Mouse (Mus musculus) G1E (cell line): ENCODE measurements at regions not wholly inside any gene's neighbourhood (a gene's known extent, or its start where the extent isn't known, plus 50 kb on each side); places are given as distances from the start of the nearest gene placed in this dataset.

ENCODE experiments used
- ATAC-seq: 2 replicates; pipeline ENCODE4 v1.8.0; 2016; ENCODE audit warnings: mild to moderate bottlenecking; ENCODE audit not compliant: insufficient number of reproducible peaks, poor library complexity, low FRiP score, severe bottlenecking; ENCODE audit errors: extremely low read depth
- DNase-seq: peaks from one replicate; pipeline ENCODE4 v3.0.0; 2012; ENCODE audit warnings: low spot score
- H3K27me3 ChIP-seq: 2 replicates; pipeline ENCODE4 v1.6.1; 2012; ENCODE audit warnings: mild to moderate bottlenecking, low read length, inconsistent platforms; ENCODE audit not compliant: insufficient read depth
- H3K36me3 ChIP-seq: replicated peaks from 2 replicates; pipeline ENCODE3; 2012; ENCODE audit warnings: mild to moderate bottlenecking, inconsistent platforms
- H3K4me1 ChIP-seq: 2 replicates; pipeline ENCODE4 v1.6.1; 2012; ENCODE audit warnings: low read depth, low read length, inconsistent platforms, mixed read lengths; ENCODE audit not compliant: insufficient read depth
- H3K4me3 ChIP-seq: 2 replicates; pipeline ENCODE4 v1.5.1; 2012; ENCODE audit warnings: low read depth, mild to moderate bottlenecking, inconsistent platforms, low read length, moderate library complexity, mixed read lengths
- H3K9me3 ChIP-seq: replicated peaks from 2 replicates; pipeline ENCODE4 v1.6.1; 2012; ENCODE audit warnings: inconsistent platforms
- CTCF ChIP-seq: IDR thresholded peaks from 2 replicates; pipeline ENCODE4 v1.5.1; 2012; ENCODE audit warnings: low read depth, low read length, inconsistent platforms, mixed read lengths
- GATA1 ChIP-seq: IDR thresholded peaks from 2 replicates; pipeline ENCODE4 v1.6.1; 2012; ENCODE audit warnings: borderline replicate concordance, low read length, inconsistent platforms, mixed read lengths
- GATA2 ChIP-seq: IDR thresholded peaks from 2 replicates; pipeline ENCODE4 v1.6.1; 2012; ENCODE audit warnings: low read depth, low read length, inconsistent platforms, borderline replicate concordance
- POLR2AphosphoS5 ChIP-seq: IDR thresholded peaks from 2 replicates; pipeline ENCODE4 v1.6.1; 2012; ENCODE audit warnings: low read depth, low read length, inconsistent platforms; ENCODE audit not compliant: insufficient replicate concordance
- TAL1 ChIP-seq: conservative IDR thresholded peaks from 2 replicates; pipeline ENCODE4 v1.6.1; 2012; ENCODE audit warnings: low read depth, low read length, inconsistent platforms, mixed read lengths

DNA sequence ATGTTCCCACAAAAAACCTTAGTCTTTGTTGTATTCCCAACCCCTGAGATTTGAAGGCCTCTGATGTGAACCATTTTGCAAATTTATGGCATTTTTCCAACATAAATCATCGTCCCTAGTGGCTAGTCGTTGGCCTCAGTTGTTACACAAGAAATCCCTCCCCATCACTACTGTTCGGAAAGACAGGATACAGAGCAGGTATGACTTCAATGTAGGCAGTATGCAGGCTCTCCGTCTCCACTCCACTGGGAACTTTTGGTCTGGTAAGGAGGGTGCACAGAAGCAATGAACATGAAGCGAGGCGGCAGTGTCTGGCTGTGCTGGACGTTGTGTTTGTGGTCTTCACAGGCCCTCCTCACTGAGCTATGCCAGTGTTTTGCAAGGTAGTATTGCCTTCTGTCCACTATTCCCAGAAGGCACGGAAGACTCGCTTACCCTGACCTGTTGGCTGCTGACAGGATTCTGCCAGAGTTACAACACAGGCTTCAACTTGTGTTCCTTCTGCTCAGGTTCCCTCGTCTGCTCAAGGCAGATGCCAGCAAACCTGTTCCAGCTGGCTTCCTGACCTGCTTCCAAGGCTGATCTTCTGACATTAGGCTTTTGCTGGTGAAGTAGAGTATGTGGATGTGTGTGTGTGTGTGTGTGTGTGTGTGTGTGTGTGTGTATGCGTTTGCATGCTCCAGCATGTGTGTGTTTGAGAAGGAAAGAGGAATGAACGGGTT lies 80.0 kb upstream of the Pik3r1 start:
- Histone ChIP-seq H3K4me3 (no peak overlapping the region), H3K36me3 (no peaks in the 10 kb centered on the region), H3K4me1 (0 out of 2 replicates have a peak, but pooled peaks cover 1% of the 10 kb centered on the region), H3K9me3 (no peaks in the 10 kb centered on the region), H3K27me3 (peaks cover 25% of the 10 kb centered on the region)
- TF ChIP-seq POLR2AphosphoS5 (no peak), TAL1 (no peak), GATA2 (no peak), CTCF (no peak), GATA1 (no peak)
- DNase-seq, result no peak
- no peak for ATAC-seq

- TF ChIP-seq GATA1 (no peak), CTCF (no peak), TAL1 (no peak), GATA2 (no peak), POLR2AphosphoS5 (no peak)
- DNase-seq, result no peak
- ATAC-seq, result no peak
- Histone ChIP-seq H3K27me3 (peaks cover 27% of the 10 kb centered on the region), H3K9me3 (no peaks in the 10 kb centered on the region), H3K4me1 (0 out of 2 replicates have a peak, but pooled peaks cover 2% of the 10 kb centered on the region), H3K36me3 (no peaks in the 10 kb centered on the region), H3K4me3 (no peak overlapping the region)
These were observed 80.7 kb upstream of the Pik3r1 start for GRCm38 (mm10) chr13:101848601-101849147.

GRCm38 (mm10) chr13:101849416-101849815 lies 81.4 kb upstream of the Pik3r1 start:
- H3K36me3 ChIP-seq, result no peaks in the 10 kb centered on the region
- peaks cover 29% of the 10 kb centered on the region for H3K27me3 ChIP-seq
- DNase-seq, result no peak
- no peak for TF ChIP-seq TAL1
- TF ChIP-seq GATA1, result no peak
- TF ChIP-seq GATA2, result no peak
- TF ChIP-seq POLR2AphosphoS5, result no peak
- no peak for TF ChIP-seq CTCF
- H3K9me3 ChIP-seq, result no peaks in the 10 kb centered on the region
- H3K4me1 ChIP-seq, result 0 out of 2 replicates have a peak, but pooled peaks cover 2% of the 10 kb centered on the region
- no peak for ATAC-seq
- no peak overlapping the region for H3K4me3 ChIP-seq

GRCm38 (mm10) chr13:101851329-101851728 lies 83.3 kb upstream of the Pik3r1 start:
- no peak for TF ChIP-seq TAL1
- TF ChIP-seq GATA2, result no peak
- TF ChIP-seq CTCF, result no peak
- TF ChIP-seq GATA1, result no peak
- Histone ChIP-seq H3K4me3 (no peak overlapping the region), H3K9me3 (no peaks in the 10 kb centered on the region), H3K36me3 (no peaks in the 10 kb centered on the region), H3K4me1 (0 out of 2 replicates have a peak, but pooled peaks cover 2% of the 10 kb centered on the region), H3K27me3 (peaks cover 30% of the 10 kb centered on the region)
- DNase-seq (no peak), ATAC-seq (no peak)

DNA sequence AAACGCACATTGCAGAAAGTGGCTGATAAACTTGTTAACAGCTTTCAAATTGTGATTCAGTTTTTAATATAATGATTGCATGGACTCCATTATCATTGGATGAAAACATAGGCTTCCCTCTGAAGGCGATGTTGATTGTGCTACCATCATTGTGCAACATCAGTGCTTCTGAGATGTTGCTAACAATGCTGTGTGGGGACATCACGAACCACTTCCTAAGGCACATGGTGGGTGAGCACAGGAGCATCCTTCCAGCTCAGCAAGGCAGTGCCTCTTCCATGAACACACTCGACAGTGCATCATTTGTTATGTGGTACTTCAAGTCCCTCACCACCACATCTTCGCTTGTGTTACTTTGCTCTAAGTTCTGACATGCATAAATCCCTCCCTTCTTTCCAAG lies 84.9 kb upstream of the Pik3r1 start:
- Histone ChIP-seq H3K4me3 (no peak overlapping the region), H3K4me1 (0 out of 2 replicates have a peak, but pooled peaks cover 2% of the 10 kb centered on the region), H3K9me3 (no peaks in the 10 kb centered on the region; the same call in 1 of the 2 replicates), H3K36me3 (no peaks in the 10 kb centered on the region), H3K27me3 (peaks cover 22% of the 10 kb centered on the region)
- ATAC-seq (no peak), DNase-seq (no peak)
- TF ChIP-seq GATA1 (no peak), POLR2AphosphoS5 (no peak), CTCF (no peak), TAL1 (no peak), GATA2 (no peak)

GRCm38 (mm10) chr13:101855141-101855540 lies 87.1 kb upstream of the Pik3r1 start:
- DNase-seq, result no peak
- Histone ChIP-seq H3K4me3 (no peak overlapping the region), H3K27me3 (peaks cover 18% of the 10 kb centered on the region), H3K9me3 (peaks cover 10% of the 10 kb centered on the region), H3K36me3 (no peaks in the 10 kb centered on the region), H3K4me1 (0 out of 2 replicates have a peak, but pooled peaks cover 2% of the 10 kb centered on the region)
- ATAC-seq, result no peak
- no peak for TF ChIP-seq GATA2
- no peak for TF ChIP-seq POLR2AphosphoS5
